Mouse (Mus musculus) midbrain, embryonic 13.5 days (tissue): ENCODE measurements at regions not wholly inside any gene's neighbourhood (a gene's known extent, or its start where the extent isn't known, plus 50 kb on each side); places are given as distances from the start of the nearest gene placed in this dataset.
A peak's percentile ranks its signal among the peaks of the same experiment; 100 is the strongest.

ENCODE experiments used
- ATAC-seq: fragments of 200-750 bp; cut with Nextera tagmentation; 2 replicates; pipeline ENCODE4 v1.8.0; 2017; ENCODE audit warnings: mild to moderate bottlenecking, moderate TSS enrichment, moderate library complexity
- H3K27ac ChIP-seq: fragments of 300-500 bp; sonication (generic); 2 replicates; pipeline ENCODE4 v1.5.1; 2015; ENCODE audit warnings: inconsistent platforms, mild to moderate bottlenecking, moderate library complexity
- H3K27me3 ChIP-seq: fragments of 300-500 bp; sonication (generic); 2 replicates; pipeline ENCODE4 v1.6.1; 2015; ENCODE audit warnings: mild to moderate bottlenecking, inconsistent platforms
- H3K36me3 ChIP-seq: fragments of 300-500 bp; sonication (generic); 2 replicates; pipeline ENCODE4 v1.6.1; 2015; ENCODE audit warnings: mild to moderate bottlenecking, inconsistent platforms
- H3K4me1 ChIP-seq: fragments of 300-500 bp; sonication (generic); replicated peaks from 2 replicates; pipeline ENCODE4 v1.6.1; 2015; ENCODE audit warnings: inconsistent platforms
- H3K4me2 ChIP-seq: fragments of 300-500 bp; sonication (generic); replicated peaks from 2 replicates; pipeline ENCODE4 v1.6.1; 2015; ENCODE audit warnings: moderate library complexity, mild to moderate bottlenecking, inconsistent platforms
- H3K4me3 ChIP-seq: fragments of 300-500 bp; sonication (generic); replicated peaks from 2 replicates; pipeline ENCODE4 v1.5.1; 2015; ENCODE audit warnings: mild to moderate bottlenecking, inconsistent platforms
- H3K9ac ChIP-seq: fragments of 300-500 bp; sonication (generic); replicated peaks from 2 replicates; pipeline ENCODE4 v1.6.1; 2015; ENCODE audit warnings: mild to moderate bottlenecking, inconsistent platforms
- H3K9me3 ChIP-seq: fragments of 300-500 bp; sonication (generic); 2 replicates; pipeline ENCODE4 v1.6.1; 2016; ENCODE audit warnings: mild to moderate bottlenecking, inconsistent platforms
- WGBS: fragments of 180-500 bp; shearing (Covaris S2); methylation state at CpG from one replicate; pipeline ENCODE4 v1.1.7; 2015; 5-methylcytosine and 5-hydroxymethylcytosine counted together

DNA sequence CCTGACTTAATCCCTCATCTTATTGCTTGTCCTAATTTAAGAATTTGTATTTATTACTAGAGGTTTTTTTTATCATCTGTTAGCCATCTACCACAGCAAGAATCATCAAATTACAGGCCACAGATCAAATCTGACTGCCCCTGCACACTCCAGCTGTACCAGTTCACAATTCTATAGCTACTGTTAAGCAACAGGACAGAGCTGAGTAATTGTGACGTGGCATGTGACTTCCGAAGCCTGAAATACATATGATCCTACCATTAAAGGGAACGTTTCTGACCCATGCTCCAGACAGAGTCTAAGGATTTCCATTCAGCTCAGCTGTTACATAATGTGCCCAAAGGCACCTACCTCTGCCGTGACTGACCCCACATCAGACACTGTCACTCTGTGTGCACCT is 74.0 kb upstream of the Mboat1 start:
- Histone ChIP-seq H3K4me2 (no peak overlapping the region), H3K9ac (no peak overlapping the region), H3K4me3 (no peak overlapping the region), H3K27me3 (no peaks in the 10 kb centered on the region), H3K36me3 (no peaks in the 10 kb centered on the region), H3K27ac (no peak overlapping the region), H3K9me3 (no peaks in the 10 kb centered on the region), H3K4me1 (no peaks in the 10 kb centered on the region)
- ATAC-seq = no peak
- 86% methylated on average over 4 of the region's 4 CpGs for WGBS

DNA sequence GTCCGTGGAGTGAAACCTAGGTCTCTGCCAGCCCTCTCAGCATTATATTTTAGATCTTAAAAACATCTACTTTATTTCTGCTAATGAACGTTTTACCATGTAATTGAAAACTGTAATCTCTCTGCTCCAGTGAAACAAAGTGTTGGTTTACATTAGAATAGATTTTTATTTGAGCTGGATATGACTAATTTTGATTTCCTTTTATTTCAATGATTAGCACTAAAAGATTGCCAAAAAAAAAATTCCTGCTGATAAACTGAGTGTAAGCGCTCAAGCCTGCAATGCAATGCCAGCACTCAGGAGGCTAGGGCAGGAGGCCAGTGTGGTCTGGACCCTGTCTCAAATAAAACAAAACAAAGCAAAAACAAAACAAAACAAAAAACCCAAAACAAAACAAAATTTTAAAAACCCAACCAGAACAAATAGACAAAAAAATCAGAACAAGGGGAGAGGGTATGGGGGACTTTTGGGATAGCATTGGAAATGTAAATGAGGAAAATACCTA is 69.3 kb upstream of the E2f3 start:
- no peak overlapping the region for H3K27ac ChIP-seq
- WGBS = 86% methylated on average over 3 of the region's 3 CpGs
- no peaks in the 10 kb centered on the region for H3K36me3 ChIP-seq
- H3K27me3 ChIP-seq = no peaks in the 10 kb centered on the region
- no peaks in the 10 kb centered on the region for H3K4me1 ChIP-seq
- H3K9me3 ChIP-seq = no peaks in the 10 kb centered on the region
- H3K4me3 ChIP-seq = no peak overlapping the region
- no peak overlapping the region for H3K4me2 ChIP-seq
- no peak overlapping the region for H3K9ac ChIP-seq
- no peak for ATAC-seq

DNA sequence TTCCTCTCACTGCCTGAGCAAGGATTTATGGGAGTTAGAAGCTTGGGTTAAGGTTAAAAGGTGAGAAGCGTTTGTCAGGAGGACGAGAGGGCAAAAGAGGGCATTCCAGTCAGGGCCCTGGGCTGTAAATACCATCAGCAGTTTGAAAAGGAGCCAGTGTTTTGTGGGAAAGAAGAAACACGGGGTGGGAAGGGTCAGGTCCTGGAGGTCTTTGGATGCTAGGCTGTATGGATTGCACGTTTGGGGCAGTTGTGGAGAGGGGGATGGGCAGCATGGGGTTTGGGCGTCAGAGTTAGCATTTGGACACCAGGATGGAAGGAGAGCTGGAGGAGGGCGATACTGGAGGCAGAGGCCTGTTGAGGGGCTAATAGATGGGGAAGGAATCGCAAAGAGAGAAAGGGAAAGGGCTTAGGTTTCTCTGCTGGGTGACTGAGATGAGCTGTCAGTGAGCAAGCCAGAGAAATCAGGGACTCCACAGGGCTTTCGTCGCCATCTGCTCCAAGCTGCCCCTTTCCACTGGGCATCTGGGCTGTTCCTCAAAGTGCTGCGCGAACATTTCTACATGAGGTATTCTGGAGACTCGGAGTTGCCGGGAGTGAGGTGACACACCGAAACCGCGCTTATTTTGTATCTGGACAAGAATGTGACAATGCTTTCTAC is 66.2 kb upstream of the E2f3 start:
- Histone ChIP-seq H3K9ac (no peak overlapping the region), H3K4me1 (no peaks in the 10 kb centered on the region), H3K4me3 (no peak overlapping the region), H3K27ac (no peak overlapping the region), H3K9me3 (no peaks in the 10 kb centered on the region), H3K4me2 (no peak overlapping the region), H3K27me3 (no peaks in the 10 kb centered on the region), H3K36me3 (no peaks in the 10 kb centered on the region)
- ATAC-seq = no peak
- 78% methylated on average over 16 of the region's 16 CpGs for WGBS

DNA sequence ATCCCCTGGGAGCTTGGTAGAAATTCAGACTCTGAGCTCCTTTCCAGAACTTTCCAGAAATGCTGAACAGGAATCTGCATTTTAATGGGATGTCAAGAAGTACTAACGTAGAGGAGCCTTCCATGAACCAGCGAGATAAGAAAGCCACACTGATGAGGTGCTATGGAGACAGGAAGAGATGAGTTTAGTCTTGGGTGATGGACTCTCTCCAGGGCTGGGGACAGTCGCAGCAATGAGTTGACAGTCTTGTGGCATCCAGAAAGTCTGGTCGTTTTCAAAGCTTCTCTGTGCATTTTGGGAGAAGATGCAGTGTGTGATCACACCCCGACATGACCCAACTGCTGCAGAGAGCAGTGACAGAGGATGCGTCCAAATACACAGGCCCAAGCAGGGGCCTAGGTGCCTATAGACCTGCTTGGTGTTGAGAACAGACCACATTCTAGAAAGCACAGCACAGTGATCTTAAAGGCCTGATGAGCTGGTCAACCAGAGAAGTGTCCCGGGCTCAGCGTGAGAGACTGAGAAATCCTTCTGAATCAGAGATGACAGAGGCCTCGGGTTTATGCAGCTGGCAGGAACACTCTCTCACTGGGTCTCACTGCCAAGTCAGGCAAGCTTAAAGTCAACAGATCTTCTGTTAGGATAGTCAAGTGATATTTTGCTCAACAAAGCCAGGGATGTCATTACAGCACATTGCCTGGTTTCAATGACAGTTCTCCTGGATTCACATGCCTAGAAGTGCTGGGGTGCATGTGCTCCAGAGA is 65.1 kb upstream of the E2f3 start:
- Histone ChIP-seq H3K36me3 (no peaks in the 10 kb centered on the region), H3K9ac (no peak overlapping the region), H3K9me3 (no peaks in the 10 kb centered on the region), H3K4me3 (no peak overlapping the region), H3K4me2 (no peak overlapping the region), H3K4me1 (no peaks in the 10 kb centered on the region), H3K27ac (no peak overlapping the region), H3K27me3 (no peaks in the 10 kb centered on the region)
- WGBS = 84% methylated on average over 9 of the region's 9 CpGs
- ATAC-seq = no peak

DNA sequence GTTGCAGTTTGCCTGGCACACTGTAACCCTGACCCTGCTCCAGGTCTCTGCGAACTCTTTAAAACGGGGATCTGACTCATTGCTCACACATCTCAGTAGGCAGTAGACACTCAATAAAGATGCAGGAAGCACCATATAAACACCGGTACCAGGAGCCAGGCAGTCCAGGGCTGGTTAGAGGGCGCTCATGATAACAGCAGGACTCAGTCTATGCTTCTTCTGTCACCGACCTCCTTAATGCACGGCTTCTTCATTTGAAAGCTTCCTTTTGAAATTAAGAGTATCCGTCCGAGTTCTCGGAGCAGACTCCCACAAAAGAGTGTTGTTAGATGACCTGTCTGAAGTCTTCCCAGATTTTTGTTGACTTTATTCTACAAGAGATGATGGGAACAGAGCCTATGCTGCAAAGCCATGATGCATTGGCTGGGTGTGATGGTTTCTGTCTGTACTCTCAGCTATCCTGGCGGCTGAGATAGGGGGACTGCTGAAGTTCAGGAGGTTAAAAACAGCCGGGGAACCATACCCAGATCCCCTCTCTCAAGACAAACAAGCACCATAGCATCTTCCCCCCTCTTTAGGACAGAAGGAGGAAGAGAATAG is 62.5 kb upstream of the E2f3 start:
- H3K9ac ChIP-seq = no peak overlapping the region
- no peak overlapping the region for H3K4me3 ChIP-seq
- no peaks in the 10 kb centered on the region for H3K27me3 ChIP-seq
- 88% methylated on average over 11 of the region's 11 CpGs for WGBS
- H3K27ac ChIP-seq = no peak overlapping the region
- no peak overlapping the region for H3K4me2 ChIP-seq
- no peaks in the 10 kb centered on the region for H3K9me3 ChIP-seq
- no peak for ATAC-seq
- H3K36me3 ChIP-seq = no peaks in the 10 kb centered on the region
- H3K4me1 ChIP-seq = no peaks in the 10 kb centered on the region

DNA sequence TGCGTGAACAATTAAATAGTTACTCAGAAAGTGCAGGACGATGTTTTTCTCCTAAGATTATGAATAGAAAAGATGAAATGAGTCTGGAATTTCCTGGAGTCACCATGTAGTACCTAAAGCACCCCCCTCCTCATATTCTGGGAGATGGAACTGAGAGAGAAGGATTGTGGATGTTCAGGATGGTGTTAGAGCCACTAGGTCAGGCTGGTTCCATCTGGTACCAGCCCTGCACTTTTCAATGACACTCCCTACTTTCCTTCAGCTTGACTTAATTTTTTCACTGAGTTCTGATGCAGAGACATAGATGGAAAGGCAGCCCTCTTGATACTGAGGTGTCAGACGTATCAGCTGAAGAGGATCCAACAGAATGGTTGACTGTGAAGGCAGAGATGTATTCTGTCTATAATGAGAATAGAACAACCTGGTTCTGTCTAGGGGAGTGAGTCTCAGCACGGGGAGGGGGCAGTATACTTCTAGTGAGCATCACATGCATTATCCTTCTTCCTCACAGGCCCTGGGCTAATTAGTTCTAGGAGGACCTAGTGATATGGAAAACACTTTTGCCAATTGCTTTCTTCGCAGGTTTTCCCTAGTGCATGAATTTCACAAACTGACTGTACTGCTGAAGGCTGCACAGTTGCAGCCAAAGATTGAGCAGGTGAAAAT is 60.8 kb upstream of the E2f3 start:
- no peak for ATAC-seq
- H3K9ac ChIP-seq = no peak overlapping the region
- no peak overlapping the region for H3K27ac ChIP-seq
- no peaks in the 10 kb centered on the region for H3K36me3 ChIP-seq
- H3K4me2 ChIP-seq = no peak overlapping the region
- H3K4me1 ChIP-seq = no peaks in the 10 kb centered on the region
- WGBS = 85% methylated on average over 5 of the region's 5 CpGs
- no peaks in the 10 kb centered on the region for H3K27me3 ChIP-seq
- no peaks in the 10 kb centered on the region for H3K9me3 ChIP-seq
- no peak overlapping the region for H3K4me3 ChIP-seq

DNA sequence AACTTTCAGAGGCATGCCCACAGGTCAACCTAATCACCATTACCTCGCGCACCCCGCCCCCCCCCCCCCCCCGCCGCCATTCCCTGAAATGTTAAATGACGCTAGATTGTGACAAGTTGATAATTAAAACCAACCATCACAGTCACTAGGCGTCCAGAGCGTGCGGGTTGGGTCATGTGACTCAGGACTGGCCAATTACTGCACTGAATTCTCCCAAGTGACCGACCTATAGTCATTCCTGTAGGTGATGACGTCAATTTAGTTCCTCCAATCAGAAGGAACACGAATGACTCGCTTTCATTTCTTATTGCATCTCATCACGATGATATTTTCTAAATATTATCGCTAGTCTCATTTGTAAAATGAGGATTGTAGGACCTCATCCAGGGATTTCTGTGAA is 60.2 kb upstream of the E2f3 start:
- no peak overlapping the region for H3K9ac ChIP-seq
- no peaks in the 10 kb centered on the region for H3K9me3 ChIP-seq
- H3K27me3 ChIP-seq = no peaks in the 10 kb centered on the region
- H3K4me2 ChIP-seq = no peak overlapping the region
- 0 out of 2 replicates have a peak, but pooled peaks have one; percentile 60 for ATAC-seq
- 64% methylated on average over 15 of the region's 15 CpGs for WGBS
- H3K36me3 ChIP-seq = no peaks in the 10 kb centered on the region
- H3K4me1 ChIP-seq = no peaks in the 10 kb centered on the region
- no peak overlapping the region for H3K4me3 ChIP-seq
- no peak overlapping the region for H3K27ac ChIP-seq

DNA sequence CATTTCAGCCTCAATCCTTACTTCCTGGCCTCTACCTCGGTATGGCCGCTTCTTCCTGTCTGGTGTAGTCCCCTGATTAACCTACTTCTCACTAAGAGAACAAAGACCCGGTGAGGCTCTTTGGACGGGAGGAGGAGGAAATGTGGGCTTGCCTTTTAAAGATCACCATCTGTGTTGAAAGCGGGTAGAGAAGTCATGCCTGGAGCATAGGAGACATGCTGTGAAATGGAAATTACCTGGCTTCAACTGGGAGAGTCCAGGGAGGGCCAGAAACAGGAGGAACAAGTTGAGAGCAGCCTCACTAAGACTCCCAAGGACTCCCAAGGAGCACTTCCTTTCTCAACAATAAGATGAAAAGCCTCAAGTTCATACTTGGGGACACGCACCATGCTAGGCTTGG is 59.4 kb upstream of the E2f3 start:
- WGBS = 79% methylated on average over 6 of the region's 6 CpGs
- no peak overlapping the region for H3K27ac ChIP-seq

DNA sequence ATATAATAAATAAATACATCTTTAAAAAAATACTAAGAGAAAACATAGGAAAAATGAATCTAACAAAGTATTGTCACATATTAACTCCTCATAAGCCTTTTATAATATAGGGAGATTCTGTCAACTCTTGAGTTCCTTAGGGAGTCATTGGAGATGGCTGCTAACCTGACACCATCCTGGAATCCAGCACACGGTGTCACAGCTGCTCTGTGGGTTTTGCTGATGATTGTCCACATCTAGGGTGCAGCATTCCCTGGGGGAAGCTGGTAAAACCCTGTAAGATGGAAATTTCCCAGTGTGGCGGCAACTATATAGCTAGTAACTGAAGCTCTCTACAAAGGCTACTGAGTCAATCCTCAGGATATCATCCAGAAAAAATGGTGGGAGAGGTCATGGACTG is 58.9 kb upstream of the E2f3 start:
- no peaks in the 10 kb centered on the region for H3K36me3 ChIP-seq
- no peaks in the 10 kb centered on the region for H3K4me1 ChIP-seq
- no peaks in the 10 kb centered on the region for H3K27me3 ChIP-seq
- no peak overlapping the region for H3K9ac ChIP-seq
- no peak overlapping the region for H3K4me2 ChIP-seq
- H3K4me3 ChIP-seq = no peak overlapping the region
- no peaks in the 10 kb centered on the region for H3K9me3 ChIP-seq
- no peak overlapping the region for H3K27ac ChIP-seq
- 93% methylated on average over 2 of the region's 2 CpGs for WGBS
- ATAC-seq = no peak

More for the DNA sequence above, 59.4 kb upstream of the E2f3 start:
- no peak for ATAC-seq
- Histone ChIP-seq H3K36me3 (no peaks in the 10 kb centered on the region), H3K9ac (no peak overlapping the region), H3K4me2 (no peak overlapping the region), H3K4me3 (no peak overlapping the region), H3K4me1 (no peaks in the 10 kb centered on the region), H3K27me3 (no peaks in the 10 kb centered on the region), H3K9me3 (no peaks in the 10 kb centered on the region)

DNA sequence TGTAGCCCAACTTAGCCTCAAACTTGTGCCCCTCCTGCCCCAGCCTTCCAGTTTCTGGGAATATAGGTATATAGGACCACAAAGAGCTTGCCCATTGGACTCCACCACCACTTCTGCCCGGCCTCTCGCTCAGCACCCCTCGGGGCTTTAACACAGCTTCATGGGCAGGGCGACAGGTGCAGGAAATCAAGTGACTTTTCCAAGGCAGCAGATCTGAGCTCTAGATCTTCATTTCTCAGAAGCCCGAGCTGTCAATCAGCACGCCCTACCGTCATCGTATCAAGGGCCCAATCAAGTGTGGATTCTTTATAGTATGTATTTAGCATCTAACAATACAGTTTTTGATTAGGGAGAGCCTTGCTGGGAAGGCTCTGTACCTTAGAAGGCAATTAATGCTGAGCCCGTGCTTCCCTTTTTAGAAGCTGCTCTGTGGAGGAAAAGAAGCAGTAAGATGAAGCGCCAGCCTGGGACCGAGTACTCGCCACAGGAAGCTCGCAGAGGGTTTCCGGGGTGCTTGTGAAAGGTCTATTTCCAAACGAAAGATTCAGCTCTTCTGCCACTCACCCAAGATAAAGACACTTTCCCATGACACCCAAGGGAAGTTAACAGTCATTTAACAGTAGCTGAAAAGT is 56.9 kb upstream of the E2f3 start:
- H3K9me3 ChIP-seq = no peaks in the 10 kb centered on the region

DNA sequence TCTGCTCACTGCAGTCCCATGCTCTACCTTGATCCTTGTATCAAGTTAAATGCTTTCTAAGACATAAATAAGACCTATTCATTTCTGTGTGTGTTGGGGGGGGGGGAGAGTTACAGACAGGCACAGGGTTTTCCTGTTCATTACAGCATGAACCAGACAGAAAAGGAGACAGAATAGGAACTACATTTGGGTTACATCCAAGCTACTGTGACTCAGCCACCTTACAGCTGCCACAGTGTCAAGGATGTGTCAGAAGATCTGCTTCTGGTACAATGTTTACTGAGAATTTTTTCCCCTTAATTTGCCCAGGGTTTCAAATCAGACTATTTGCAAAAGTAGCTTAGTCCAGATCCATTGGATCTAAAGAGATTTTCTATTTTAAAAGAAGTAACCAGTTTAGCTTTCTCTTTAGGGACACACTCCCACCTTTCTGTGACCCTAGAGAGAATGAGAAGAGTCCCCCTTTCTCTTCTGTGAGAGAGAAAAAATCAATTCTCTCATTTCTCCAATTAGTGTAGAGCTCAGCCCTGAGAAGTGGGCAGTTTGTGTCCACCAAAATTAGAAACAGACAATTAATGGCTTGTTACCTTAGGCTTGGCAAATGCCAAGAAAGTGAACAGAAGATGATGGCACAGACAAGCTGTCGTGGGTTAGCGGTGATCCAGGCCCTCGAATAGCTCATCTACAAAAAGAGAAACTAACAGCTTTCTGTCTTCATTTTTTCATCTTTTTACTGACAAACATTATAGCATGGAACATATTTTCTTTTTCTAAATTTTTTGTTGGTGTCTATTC is 55.8 kb upstream of the E2f3 start:
- no peak overlapping the region for H3K4me2 ChIP-seq
- 86% methylated on average over 3 of the region's 3 CpGs for WGBS
- H3K27me3 ChIP-seq = no peaks in the 10 kb centered on the region
- H3K9ac ChIP-seq = no peak overlapping the region
- H3K36me3 ChIP-seq = no peaks in the 10 kb centered on the region
- no peak overlapping the region for H3K4me3 ChIP-seq
- no peak for ATAC-seq
- no peak overlapping the region for H3K27ac ChIP-seq
- H3K4me1 ChIP-seq = no peaks in the 10 kb centered on the region
- no peaks in the 10 kb centered on the region for H3K9me3 ChIP-seq

More for the DNA sequence above, 56.9 kb upstream of the E2f3 start:
- WGBS = 80% methylated on average over 15 of the region's 15 CpGs
- Histone ChIP-seq H3K36me3 (no peaks in the 10 kb centered on the region), H3K27me3 (no peaks in the 10 kb centered on the region), H3K4me1 (no peaks in the 10 kb centered on the region), H3K9ac (no peak overlapping the region), H3K4me3 (no peak overlapping the region), H3K4me2 (no peak overlapping the region), H3K27ac (no peak overlapping the region)
- ATAC-seq = no peak
